Mouse (Mus musculus) heart, postnatal 0 days (tissue): ENCODE data around the gene Dhrs1. TPM values are rescaled to one million over a fixed set of nuclear protein-coding genes. Genes with fewer than 3 reads are reported as not detected.

Experiments
- ATAC-seq: fragments of 200-750 bp; cut with Nextera tagmentation; 2 replicates; pipeline ENCODE4 v1.8.0; 2017; ENCODE audit warnings: low read depth, moderate number of reproducible peaks, moderate library complexity; ENCODE audit not compliant: insufficient read depth
- DNase-seq: peaks from one replicate; pipeline ENCODE4 v3.0.0-alpha.2; 2016; ENCODE audit warnings: low spot score
- H3K27ac ChIP-seq: fragments of 300-500 bp; sonication (generic); 2 replicates; pipeline ENCODE4 v1.5.1; 2014; ENCODE audit warnings: low read depth, mild to moderate bottlenecking
- H3K27me3 ChIP-seq: fragments of 300-500 bp; sonication (generic); 2 replicates; pipeline ENCODE4 v1.6.1; 2014; ENCODE audit warnings: low read length, mixed read lengths; ENCODE audit not compliant: control insufficient read depth, insufficient read depth
- H3K36me3 ChIP-seq: fragments of 300-500 bp; sonication (generic); replicated peaks from 2 replicates; pipeline ENCODE4 v1.6.1; 2014; ENCODE audit warnings: low read length, mixed read lengths; ENCODE audit not compliant: control insufficient read depth, insufficient read depth
- H3K4me1 ChIP-seq: fragments of 300-500 bp; sonication (generic); 2 replicates; pipeline ENCODE4 v1.6.1; 2014; ENCODE audit warnings: antibody characterized with exemption; ENCODE audit not compliant: control insufficient read depth, insufficient read depth
- H3K4me2 ChIP-seq: fragments of 300-500 bp; sonication (generic); 2 replicates; pipeline ENCODE4 v1.6.1; 2014; ENCODE audit warnings: low read depth, mild to moderate bottlenecking, low read length, moderate library complexity
- H3K4me3 ChIP-seq: fragments of 300-500 bp; sonication (generic); 2 replicates; pipeline ENCODE4 v1.5.1; 2014; ENCODE audit warnings: low read depth, low read length
- H3K9ac ChIP-seq: fragments of 300-500 bp; sonication (generic); replicated peaks from 2 replicates; pipeline ENCODE4 v1.6.1; 2014; ENCODE audit warnings: low read depth, low read length, mixed read lengths
- H3K9me3 ChIP-seq: fragments of 300-500 bp; sonication (generic); replicated peaks from 2 replicates; pipeline ENCODE4 v1.6.1; 2016; ENCODE audit warnings: low read length; ENCODE audit not compliant: control insufficient read depth
- CTCF ChIP-seq: IDR thresholded peaks from 2 replicates; pipeline ENCODE4 v1.5.1; 2016; ENCODE audit warnings: antibody characterized with exemption, control low read depth, low read depth
- EP300 ChIP-seq: IDR thresholded peaks from 2 replicates; pipeline ENCODE4 v1.6.1; 2016; ENCODE audit warnings: antibody characterized with exemption, low read depth
- WGBS: fragments of 180-500 bp; shearing (Covaris S2); extraction: QIAGEN DNeasy Blood & Tissue Kit; methylation state at CpG from one replicate; pipeline ENCODE4 v1.1.7; 2014; 5-methylcytosine and 5-hydroxymethylcytosine counted together
- polyA plus RNA-seq: library from polyadenylated mRNA; unstranded; fragments of >200 nt; fragmentation: Nextera tagmentation; extraction: Ambion mirVana; gene quantifications from 2 replicates; pipeline ENCODE4 v1.2.1, GENCODE M21; 2015
- total RNA-seq: library from RNA; depleted of rRNA; stranded (reverse); fragments of >200 nt; gene quantifications from 2 replicates; pipeline ENCODE4 v1.2.3, GENCODE M21; 2014; ENCODE audit warnings: low replicate concordance

Dhrs1 gene
- total and polyA plus RNA-seq, 2 experiments from 2014 or later, result 58.1 to 65.0 TPM

GRCm38 (mm10) chr14:55769087-55769703 is 23.7 kb upstream of the Dhrs1 start:
- H3K27ac ChIP-seq, result no peak overlapping the region
- H3K27me3 ChIP-seq, result peaks cover 24% of the 10 kb centered on the region; the same call in 1 of the 2 replicates
- ATAC-seq, result no peak
- H3K4me2 ChIP-seq, result no peak overlapping the region
- 75% methylated on average over 16 of the region's 16 CpGs for WGBS
- H3K4me1 ChIP-seq, result peaks cover 9% of the 10 kb centered on the region; the same call in 1 of the 2 replicates
- DNase-seq, result no peak
- H3K36me3 ChIP-seq, result peaks cover 16% of the 10 kb centered on the region; the same call in 1 of the 2 replicates
- TF ChIP-seq CTCF (no peak), EP300 (no peak)
- no peaks in the 10 kb centered on the region for H3K9me3 ChIP-seq
- no peak overlapping the region for H3K9ac ChIP-seq
- no peak overlapping the region for H3K4me3 ChIP-seq

GRCm38 (mm10) chr14:55768555-55768954 is 23.1 kb upstream of the Dhrs1 start:
- H3K4me3 ChIP-seq, result no peak overlapping the region
- H3K4me2 ChIP-seq, result no peak overlapping the region
- 82% methylated on average over 6 of the region's 6 CpGs for WGBS
- peaks cover 16% of the 10 kb centered on the region; the same call in 1 of the 2 replicates for H3K36me3 ChIP-seq
- H3K9me3 ChIP-seq, result no peaks in the 10 kb centered on the region
- no peak for ATAC-seq
- no peak overlapping the region for H3K9ac ChIP-seq
- H3K4me1 ChIP-seq, result peaks cover 11% of the 10 kb centered on the region
- TF ChIP-seq EP300 (no peak), CTCF (no peak)
- peaks cover 24% of the 10 kb centered on the region; the same call in 1 of the 2 replicates for H3K27me3 ChIP-seq
- no peak for DNase-seq
- H3K27ac ChIP-seq, result no peak overlapping the region

GRCm38 (mm10) chr14:55767519-55768414 is 22.3 kb upstream of the Dhrs1 start:
- Histone ChIP-seq H3K36me3 (peaks cover 13% of the 10 kb centered on the region; the same call in 1 of the 2 replicates), H3K27me3 (peaks cover 24% of the 10 kb centered on the region; the same call in 1 of the 2 replicates), H3K4me2 (peak overlapping the region; percentile 63), H3K4me3 (peak overlapping the region; percentile 36), H3K27ac (no peak overlapping the region), H3K4me1 (peaks cover 19% of the 10 kb centered on the region), H3K9me3 (no peaks in the 10 kb centered on the region), H3K9ac (0 out of 2 replicates have a peak overlapping the region, but pooled peaks have one; percentile 1)
- TF ChIP-seq CTCF (peak; percentile 57), EP300 (no peak)
- WGBS, result 12% methylated on average over 52 of the region's 52 CpGs
- ATAC-seq (peak; percentile 79), DNase-seq (peak; percentile 41)

GRCm38 (mm10) chr14:55765696-55766095 is 20.2 kb upstream of the Dhrs1 start, which contains the start of gene Ltb4r1:
Gene Ltb4r1 (plus strand): TSS chr14:55765962.
- H3K9ac ChIP-seq, result no peak within 1 kb of the TSS
- H3K9me3 ChIP-seq, result no peaks in the 10 kb centered on the region
- DNase-seq (no peak), ATAC-seq (no peak)
- TF ChIP-seq EP300 (no peak), CTCF (no peak)
- H3K4me1 ChIP-seq, result peaks cover 24% of the 10 kb centered on the region
- no peak within 1 kb of the TSS for H3K4me3 ChIP-seq
- peaks cover 6% of the 10 kb centered on the region; the same call in 1 of the 2 replicates for H3K36me3 ChIP-seq
- no peak within 1 kb of the TSS for H3K27ac ChIP-seq
- H3K4me2 ChIP-seq, result no peak within 1 kb of the TSS
- 65% methylated on average over 4 of the region's 4 CpGs for WGBS
- H3K27me3 ChIP-seq, result peaks cover 36% of the 10 kb centered on the region

- no peak overlapping the region for H3K4me3 ChIP-seq
- H3K9ac ChIP-seq, result peak overlapping the region; percentile 37; the same call in 1 of the 2 replicates
- WGBS, result 16% methylated on average over 7 of the region's 7 CpGs
- no peaks in the 10 kb centered on the region for H3K36me3 ChIP-seq
- H3K4me1 ChIP-seq, result peaks cover 26% of the 10 kb centered on the region
- ATAC-seq (no peak), DNase-seq (no peak)
- peaks cover 26% of the 10 kb centered on the region for H3K27me3 ChIP-seq
- H3K4me2 ChIP-seq, result no peak overlapping the region; the same call in 1 of the 2 replicates
- 0 out of 2 replicates have a peak overlapping the region, but pooled peaks have one; percentile 5 for H3K27ac ChIP-seq
- no peak for TF ChIP-seq CTCF
- TF ChIP-seq EP300, result no peak
- no peaks in the 10 kb centered on the region for H3K9me3 ChIP-seq
Measured at GRCm38 (mm10) chr14:55763166-55763565, 17.7 kb upstream of the Dhrs1 start.
